Mouse (Mus musculus): ENCODE measurements at regions not wholly inside any gene's neighbourhood (a gene's known extent, or its start where the extent isn't known, plus 50 kb on each side); places are given as distances from the start of the nearest gene placed in this dataset.
A peak's percentile ranks its signal among the peaks of the same experiment; 100 is the strongest.

DNA sequence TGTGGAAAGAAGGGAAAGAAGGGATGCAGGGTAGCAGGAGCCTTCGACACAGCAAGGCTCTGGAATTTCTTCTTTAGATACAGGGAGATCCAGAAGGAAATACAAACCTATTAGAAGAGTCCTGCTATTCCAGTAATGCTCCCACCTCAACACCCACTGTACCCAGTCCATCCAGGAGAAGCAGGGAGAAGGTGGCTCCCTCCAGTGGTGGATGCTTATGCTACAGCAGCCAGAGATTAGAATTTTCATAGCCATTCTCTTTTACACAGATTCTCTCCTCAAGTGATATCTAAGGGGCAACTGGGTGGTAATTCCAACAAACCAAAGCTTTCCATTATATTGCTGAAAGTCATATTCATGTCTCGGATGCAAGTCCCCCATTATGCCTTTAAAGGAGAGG, 373.9 kb upstream of the Nr5a2 start:
- 82% methylated on average over 2 of the region's 2 CpGs for WGBS

DNA sequence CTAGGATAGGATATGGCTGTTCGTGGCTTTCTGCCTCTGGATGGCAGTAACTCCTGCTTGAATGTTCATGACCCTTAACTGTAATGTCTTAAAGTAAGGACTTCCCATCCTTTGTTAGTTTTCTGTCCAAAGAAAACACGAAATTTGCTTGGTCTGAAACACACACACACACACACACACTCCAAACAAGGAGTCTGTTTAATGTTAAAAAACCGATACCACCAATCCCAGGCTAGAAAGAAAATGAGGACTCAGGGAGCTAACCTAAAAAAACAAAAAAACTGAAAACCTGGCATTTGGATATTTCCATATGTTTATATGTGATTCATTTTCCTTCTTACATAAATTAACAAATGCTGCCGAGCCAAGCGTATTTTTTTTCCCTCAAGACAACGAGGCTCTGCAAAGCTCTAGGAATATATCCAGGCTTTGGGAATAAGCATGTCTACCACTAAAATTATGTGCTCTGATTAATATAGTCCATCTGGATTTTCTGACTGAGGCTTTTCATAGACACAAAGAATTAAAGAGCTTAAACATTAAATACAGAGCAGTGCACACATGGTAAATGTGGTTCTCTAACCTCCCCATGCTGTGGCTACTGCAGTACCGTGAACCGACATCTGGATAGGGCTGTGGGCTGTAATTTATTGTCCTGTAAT, 372.0 kb upstream of the Nr5a2 start:
- no peaks in the 10 kb centered on the region for H3K4me1 ChIP-seq (ENCODE audit: insufficient read depth, low read length)
- peak; percentile 83 for TF ChIP-seq CTCF (IDR thresholded peaks at IDR 0.05)
- no peak overlapping the region for H3K9ac ChIP-seq (replicated peaks; ENCODE audit: low read length, poor library complexity, severe bottlenecking)
- H3K36me3 ChIP-seq (ENCODE audit: insufficient read depth, low read length): no peaks in the 10 kb centered on the region
- H3K4me2 ChIP-seq (ENCODE audit: low read depth, low read length, poor library complexity, severe bottlenecking): no peak overlapping the region
- H3K27me3 ChIP-seq (ENCODE audit: insufficient read depth, low read length): no peaks in the 10 kb centered on the region
- ATAC-seq (ENCODE audit: low FRiP score): peak; percentile 80; the same call in 1 of the 2 replicates
- H3K4me3 ChIP-seq (ENCODE audit: low read depth, low read length): no peak overlapping the region
- peak; percentile 75 for DNase-seq (ENCODE audit: low spot score)
- WGBS: 35% methylated on average over 8 of the region's 8 CpGs
- H3K27ac ChIP-seq (ENCODE audit: low read depth, low read length): 0 out of 2 replicates have a peak overlapping the region, but pooled peaks have one; percentile 12
- H3K9me3 ChIP-seq (ENCODE audit: low read length): no peaks in the 10 kb centered on the region

More for the DNA sequence above, 373.9 kb upstream of the Nr5a2 start:
- Histone ChIP-seq H3K9me3 (ENCODE audit: low read length) (no peaks in the 10 kb centered on the region), H3K9ac (replicated peaks; ENCODE audit: low read length, poor library complexity, severe bottlenecking) (no peak overlapping the region), H3K4me2 (ENCODE audit: low read depth, low read length, poor library complexity, severe bottlenecking) (no peak overlapping the region), H3K27ac (ENCODE audit: low read depth, low read length) (no peak overlapping the region), H3K4me1 (ENCODE audit: insufficient read depth, low read length) (no peaks in the 10 kb centered on the region), H3K4me3 (ENCODE audit: low read depth, low read length) (no peak overlapping the region), H3K27me3 (ENCODE audit: insufficient read depth, low read length) (no peaks in the 10 kb centered on the region), H3K36me3 (ENCODE audit: insufficient read depth, low read length) (no peaks in the 10 kb centered on the region)
- TF ChIP-seq CTCF (IDR thresholded peaks at IDR 0.05): peak; percentile 60
- ATAC-seq (ENCODE audit: low FRiP score) (no peak), DNase-seq (ENCODE audit: low spot score) (no peak)

DNA sequence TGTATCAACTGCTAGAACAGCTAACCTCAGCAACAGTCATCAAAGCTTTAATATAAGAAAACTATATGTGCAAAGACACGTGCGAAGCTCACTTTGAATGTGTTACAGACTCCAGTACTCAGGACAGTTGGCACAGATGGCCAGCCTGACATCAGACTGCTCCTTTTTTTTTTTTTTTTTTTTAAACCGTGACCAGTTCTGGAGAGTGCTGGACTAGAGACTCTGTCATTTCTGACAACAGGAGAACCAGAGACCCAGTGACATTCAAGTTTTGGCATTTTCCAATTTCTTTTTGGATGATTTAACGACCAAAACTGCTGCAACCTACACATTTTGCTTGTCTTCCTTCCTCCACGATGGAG, 371.5 kb upstream of the Nr5a2 start:
- Histone ChIP-seq H3K36me3 (ENCODE audit: insufficient read depth, low read length) (no peaks in the 10 kb centered on the region), H3K9me3 (ENCODE audit: low read length) (no peaks in the 10 kb centered on the region), H3K27ac (ENCODE audit: low read depth, low read length) (no peak overlapping the region), H3K4me3 (ENCODE audit: low read depth, low read length) (no peak overlapping the region), H3K27me3 (ENCODE audit: insufficient read depth, low read length) (no peaks in the 10 kb centered on the region), H3K4me2 (ENCODE audit: low read depth, low read length, poor library complexity, severe bottlenecking) (no peak overlapping the region), H3K9ac (replicated peaks; ENCODE audit: low read length, poor library complexity, severe bottlenecking) (no peak overlapping the region), H3K4me1 (ENCODE audit: insufficient read depth, low read length) (no peaks in the 10 kb centered on the region)
- DNase-seq (ENCODE audit: low spot score) (peak; percentile 24), ATAC-seq (ENCODE audit: low FRiP score) (peak; percentile 31; the same call in 1 of the 2 replicates)
- no peak for TF ChIP-seq CTCF (IDR thresholded peaks at IDR 0.05)
- 43% methylated on average over 5 of the region's 5 CpGs for WGBS

DNA sequence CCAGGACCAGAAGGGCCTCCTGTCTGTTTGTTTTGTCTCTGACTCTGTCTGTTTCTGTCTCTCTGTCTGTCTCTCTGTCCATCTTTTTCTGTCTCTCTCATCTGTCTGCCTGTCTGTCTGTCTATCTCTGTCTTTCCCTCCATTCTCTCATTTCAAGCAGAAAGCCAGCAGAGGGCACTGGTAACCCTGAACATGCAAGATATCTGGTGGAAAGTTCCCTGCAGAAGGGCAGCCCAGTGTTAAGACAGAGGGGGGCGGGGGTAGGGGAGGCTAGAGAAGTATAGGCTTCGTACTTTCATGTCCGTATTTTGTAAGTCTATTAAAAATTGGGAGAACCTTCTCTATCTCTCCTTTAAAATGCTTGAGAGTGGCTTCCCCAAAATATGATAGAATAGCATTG, 370.4 kb upstream of the Nr5a2 start:
- H3K4me3 ChIP-seq (ENCODE audit: low read depth, low read length): no peak overlapping the region
- no peak overlapping the region for H3K27ac ChIP-seq (ENCODE audit: low read depth, low read length)
- H3K36me3 ChIP-seq (ENCODE audit: insufficient read depth, low read length): no peaks in the 10 kb centered on the region
- H3K4me2 ChIP-seq (ENCODE audit: low read depth, low read length, poor library complexity, severe bottlenecking): no peak overlapping the region
- ATAC-seq (ENCODE audit: low FRiP score) (no peak), DNase-seq (ENCODE audit: low spot score) (peak; percentile 77)
- TF ChIP-seq CTCF (IDR thresholded peaks at IDR 0.05): peak; percentile 87
- no peaks in the 10 kb centered on the region for H3K4me1 ChIP-seq (ENCODE audit: insufficient read depth, low read length)
- H3K9me3 ChIP-seq (ENCODE audit: low read length): no peaks in the 10 kb centered on the region
- no peak overlapping the region for H3K9ac ChIP-seq (replicated peaks; ENCODE audit: low read length, poor library complexity, severe bottlenecking)
- no peaks in the 10 kb centered on the region for H3K27me3 ChIP-seq (ENCODE audit: insufficient read depth, low read length)
- 25% methylated on average over 3 of the region's 3 CpGs for WGBS

GRCm38 (mm10) chr1:137323884-137324594, 363.8 kb upstream of the Nr5a2 start:
- Histone ChIP-seq H3K4me1 (ENCODE audit: insufficient read depth, low read length) (no peaks in the 10 kb centered on the region), H3K36me3 (ENCODE audit: insufficient read depth, low read length) (no peaks in the 10 kb centered on the region)
- ATAC-seq (ENCODE audit: low FRiP score): no peak

GRCm38 (mm10) chr1:137323035-137323680, 362.9 kb upstream of the Nr5a2 start:
- DNase-seq (ENCODE audit: low spot score) (no peak), ATAC-seq (ENCODE audit: low FRiP score) (no peak)
- H3K4me1 ChIP-seq (ENCODE audit: insufficient read depth, low read length): no peaks in the 10 kb centered on the region
- H3K9ac ChIP-seq (replicated peaks; ENCODE audit: low read length, poor library complexity, severe bottlenecking): no peak overlapping the region
- no peak for TF ChIP-seq CTCF (IDR thresholded peaks at IDR 0.05)
- no peaks in the 10 kb centered on the region for H3K9me3 ChIP-seq (ENCODE audit: low read length)
- H3K27me3 ChIP-seq (ENCODE audit: insufficient read depth, low read length): no peaks in the 10 kb centered on the region
- no peak overlapping the region for H3K4me2 ChIP-seq (ENCODE audit: low read depth, low read length, poor library complexity, severe bottlenecking)
- 31% methylated on average over 2 of the region's 2 CpGs for WGBS
- no peak overlapping the region for H3K4me3 ChIP-seq (ENCODE audit: low read depth, low read length)
- H3K27ac ChIP-seq (ENCODE audit: low read depth, low read length): no peak overlapping the region
- H3K36me3 ChIP-seq (ENCODE audit: insufficient read depth, low read length): no peaks in the 10 kb centered on the region

More at GRCm38 (mm10) chr1:137323884-137324594, 363.8 kb upstream of the Nr5a2 start:
- Histone ChIP-seq H3K9me3 (ENCODE audit: low read length) (no peaks in the 10 kb centered on the region), H3K4me3 (ENCODE audit: low read depth, low read length) (no peak overlapping the region), H3K4me2 (ENCODE audit: low read depth, low read length, poor library complexity, severe bottlenecking) (no peak overlapping the region), H3K27me3 (ENCODE audit: insufficient read depth, low read length) (no peaks in the 10 kb centered on the region), H3K9ac (replicated peaks; ENCODE audit: low read length, poor library complexity, severe bottlenecking) (no peak overlapping the region), H3K27ac (ENCODE audit: low read depth, low read length) (no peak overlapping the region)
- DNase-seq (ENCODE audit: low spot score): peak; percentile 41
- peak; percentile 53 for TF ChIP-seq CTCF (IDR thresholded peaks at IDR 0.05)
- 42% methylated on average over 8 of the region's 8 CpGs for WGBS
